Mouse (Mus musculus) cerebellum, adult 2 months (tissue): ENCODE measurements around the gene Rbms3.

Experiments used
- CTCF ChIP-seq: fragments of 200-500 bp; IDR thresholded peaks from 2 replicates; pipeline ENCODE4 v1.5.1; 2011; ENCODE audit warnings: low read depth, mild to moderate bottlenecking, control low read depth, low read length, moderate library complexity, borderline replicate concordance; ENCODE audit not compliant: insufficient read depth
- POLR2A ChIP-seq: fragments of 200-500 bp; IDR thresholded peaks from 2 replicates; pipeline ENCODE4 v1.6.1; 2011; ENCODE audit warnings: low read length, control low read depth, borderline replicate concordance; ENCODE audit not compliant: insufficient read depth

- TF ChIP-seq CTCF (no peak), POLR2A (no peak)
Measured at GRCm38 (mm10) chr9:117361431-117361830, 268.3 kb downstream of the Rbms3 start.
